Mouse (Mus musculus): Measurements from ENCODE around the gene Psap. TPM values are rescaled to one million over a fixed set of nuclear protein-coding genes. Genes with fewer than 3 reads are reported as not detected.
"Not testable (repeated sequence)": the region's sequence is repeated elsewhere in the genome, so short reads cannot be mapped to it uniquely, and the experiment has no call there.

Gene Psap
- polyA plus RNA-seq, 1 experiment from 2014 or later, result 226 TPM

DNA sequence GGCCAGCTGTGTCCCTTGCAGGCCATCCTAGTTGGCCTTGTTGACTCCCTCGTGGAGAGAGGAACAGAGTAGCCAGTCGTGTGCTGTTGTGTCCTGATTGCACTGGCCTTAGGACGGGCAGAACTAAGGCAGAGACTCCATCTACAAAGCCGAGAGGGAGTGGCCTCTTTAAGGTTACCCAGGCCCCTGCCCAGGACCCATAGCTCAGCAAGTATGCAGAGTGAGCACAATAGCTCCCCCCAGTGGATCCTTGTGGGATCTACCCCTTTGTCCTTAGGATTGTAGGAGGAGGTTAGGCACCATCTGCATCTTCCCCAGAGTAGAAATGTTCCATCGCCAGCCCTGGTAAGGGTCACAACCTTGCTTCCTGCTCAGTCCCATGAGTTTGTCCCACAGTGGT, 30.9 kb upstream of the Psap start:
- no peak overlapping the region for H3K4me2 ChIP-seq
- H3K27me3 ChIP-seq, result no peaks in the 10 kb centered on the region
- no peak overlapping the region for H3K9ac ChIP-seq
- no peaks in the 10 kb centered on the region for H3K9me3 ChIP-seq
- H3K4me3 ChIP-seq, result no peak overlapping the region
- no peaks in the 10 kb centered on the region for H3K36me3 ChIP-seq
- ATAC-seq (ENCODE audit: insufficient number of reproducible peaks, low FRiP score, low TSS enrichment, low read depth), result no peak
- no peak overlapping the region for H3K27ac ChIP-seq
- 39% methylated on average over 5 of the region's 5 CpGs for WGBS
- H3K4me1 ChIP-seq, result 0 out of 2 replicates have a peak, but pooled peaks cover 2% of the 10 kb centered on the region

DNA sequence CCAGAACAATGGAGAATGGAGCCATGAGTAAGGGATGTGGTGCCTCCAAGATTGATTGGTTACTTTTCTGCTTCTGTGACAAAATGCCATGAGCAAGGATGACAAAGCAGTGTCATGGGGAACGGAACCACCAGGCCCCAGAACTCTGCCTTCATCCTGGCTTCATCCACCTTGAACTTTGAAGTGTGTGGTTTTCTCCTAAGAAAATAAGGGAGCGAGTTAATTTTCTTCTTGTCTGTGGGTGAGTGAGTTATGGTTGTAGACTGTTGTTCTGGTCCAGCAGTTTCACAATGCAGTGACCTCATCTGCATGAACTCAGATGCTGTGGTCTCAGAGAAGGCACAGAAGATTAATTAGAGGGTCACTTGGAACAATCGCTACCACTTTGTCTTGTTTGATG, 29.1 kb upstream of the Psap start:
- H3K4me3 ChIP-seq; H3K27ac ChIP-seq; H3K36me3 ChIP-seq; H3K9ac ChIP-seq; H3K4me1 ChIP-seq; H3K9me3 ChIP-seq; H3K27me3 ChIP-seq; ATAC-seq (ENCODE audit: insufficient number of reproducible peaks, low FRiP score, low TSS enrichment, low read depth); H3K4me2 ChIP-seq: not testable (repeated sequence)
- WGBS, result 77% methylated on average over 3 of the region's 3 CpGs

DNA sequence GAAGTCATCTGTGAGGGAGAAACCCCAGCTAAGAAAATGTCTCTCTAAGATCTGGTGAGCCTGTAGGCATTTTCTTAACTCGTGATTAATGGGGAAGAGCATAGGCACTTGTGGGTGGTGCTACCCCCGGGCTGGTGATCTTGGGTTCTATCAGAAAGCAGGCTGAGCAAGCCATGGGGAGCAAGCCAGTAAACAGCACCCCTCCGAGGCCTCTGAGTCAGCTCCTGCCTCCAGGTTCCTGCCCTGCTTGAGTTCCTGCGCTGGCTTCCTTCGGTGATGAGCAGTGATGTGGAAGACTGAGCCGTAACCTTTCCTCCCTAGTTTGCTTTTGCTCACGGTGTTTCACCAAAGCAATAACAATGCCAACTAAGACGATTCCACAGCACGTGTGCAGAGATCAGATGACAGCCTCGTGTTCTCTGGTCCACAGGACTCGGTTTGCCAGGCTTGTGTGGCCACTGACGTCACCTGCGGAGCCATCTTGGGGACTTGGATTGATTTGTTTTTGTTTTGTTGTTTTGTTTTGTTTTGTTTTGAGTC, 26.9 kb upstream of the Psap start:
- 79% methylated on average over 13 of the region's 13 CpGs for WGBS
- no peaks in the 10 kb centered on the region for H3K36me3 ChIP-seq
- no peaks in the 10 kb centered on the region for H3K9me3 ChIP-seq
- H3K4me1 ChIP-seq, result 0 out of 2 replicates have a peak, but pooled peaks cover 3% of the 10 kb centered on the region
- no peak overlapping the region for H3K4me2 ChIP-seq
- no peak for ATAC-seq (ENCODE audit: insufficient number of reproducible peaks, low FRiP score, low TSS enrichment, low read depth)
- H3K27me3 ChIP-seq, result no peaks in the 10 kb centered on the region
- H3K27ac ChIP-seq, result no peak overlapping the region
- no peak overlapping the region for H3K4me3 ChIP-seq
- no peak overlapping the region for H3K9ac ChIP-seq

DNA sequence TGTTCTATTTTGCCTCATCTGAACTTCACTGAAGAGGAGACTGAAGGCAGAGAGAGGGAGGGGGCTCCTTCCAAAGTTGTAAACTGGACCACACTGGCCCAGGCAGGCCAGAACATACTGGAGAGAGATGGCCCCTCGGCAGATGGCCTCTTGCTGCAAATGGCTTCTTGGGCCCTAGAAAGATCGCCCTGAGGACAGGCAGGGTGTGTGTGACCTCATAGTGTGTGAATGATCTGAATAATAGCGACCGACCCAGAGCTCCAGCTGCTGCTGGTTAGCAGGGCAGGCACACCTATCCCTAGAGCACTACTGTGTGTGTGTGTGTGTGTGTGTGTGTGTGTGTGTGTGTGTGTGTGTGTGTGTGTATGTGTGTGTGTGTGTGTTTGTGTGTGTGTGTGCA, 25.2 kb upstream of the Psap start:
- WGBS, result 63% methylated on average over 4 of the region's 4 CpGs
- 0 out of 2 replicates have a peak, but pooled peaks cover 3% of the 10 kb centered on the region for H3K4me1 ChIP-seq

DNA sequence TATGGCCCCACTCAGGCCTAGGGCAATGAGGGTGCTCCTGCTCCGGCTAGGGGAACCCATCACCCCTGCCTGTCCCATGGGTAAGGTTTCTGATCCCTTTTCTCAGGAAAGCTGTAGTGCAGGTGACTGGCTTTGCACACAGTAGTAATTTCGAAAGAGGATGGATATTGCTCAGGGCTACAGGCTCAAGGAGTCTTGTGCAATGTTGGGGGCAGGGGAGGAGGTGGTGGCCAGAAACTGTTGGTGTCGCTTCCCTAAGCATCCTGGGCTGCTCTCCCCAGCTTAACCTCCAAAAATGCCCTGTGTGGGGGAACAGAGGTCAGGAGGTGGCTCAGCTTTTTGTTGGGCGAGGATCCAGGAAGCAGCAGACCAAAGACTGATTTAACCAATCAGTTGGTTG, 24.8 kb upstream of the Psap start:
- WGBS, result 72% methylated on average over 4 of the region's 4 CpGs
- Histone ChIP-seq H3K9me3 (no peaks in the 10 kb centered on the region), H3K9ac (no peak overlapping the region), H3K4me2 (no peak overlapping the region), H3K27me3 (no peaks in the 10 kb centered on the region), H3K36me3 (no peaks in the 10 kb centered on the region), H3K4me3 (no peak overlapping the region), H3K4me1 (0 out of 2 replicates have a peak, but pooled peaks cover 3% of the 10 kb centered on the region), H3K27ac (no peak overlapping the region)
- no peak for ATAC-seq (ENCODE audit: insufficient number of reproducible peaks, low FRiP score, low TSS enrichment, low read depth)

More for the DNA sequence above, 25.2 kb upstream of the Psap start:
- no peak for ATAC-seq (ENCODE audit: insufficient number of reproducible peaks, low FRiP score, low TSS enrichment, low read depth)
- no peak overlapping the region for H3K4me2 ChIP-seq
- H3K36me3 ChIP-seq, result no peaks in the 10 kb centered on the region
- H3K9me3 ChIP-seq, result no peaks in the 10 kb centered on the region
- no peak overlapping the region for H3K9ac ChIP-seq
- H3K27me3 ChIP-seq, result no peaks in the 10 kb centered on the region
- no peak overlapping the region for H3K4me3 ChIP-seq
- no peak overlapping the region for H3K27ac ChIP-seq

DNA sequence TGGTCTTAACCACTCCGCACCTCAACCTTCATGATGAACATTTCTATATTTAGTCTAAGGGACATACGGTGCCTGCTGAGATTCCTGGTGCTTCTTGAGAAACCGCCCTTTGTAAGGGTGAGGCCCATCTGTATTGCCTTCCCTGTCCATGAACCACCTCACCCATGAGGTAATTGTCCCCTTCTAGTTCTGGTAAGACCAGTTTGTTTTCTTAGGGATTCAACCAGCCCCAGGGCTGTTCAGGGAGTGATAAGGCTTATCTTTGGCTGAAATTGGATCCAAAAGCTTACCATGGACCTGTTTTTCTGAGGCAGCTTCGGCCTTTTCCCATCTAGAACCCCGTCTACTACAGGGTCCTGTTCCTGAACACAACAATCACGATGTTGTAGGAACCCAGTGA, 21.3 kb upstream of the Psap start:
- 0 out of 2 replicates have a peak, but pooled peaks cover 3% of the 10 kb centered on the region for H3K4me1 ChIP-seq
- no peaks in the 10 kb centered on the region for H3K9me3 ChIP-seq
- H3K4me3 ChIP-seq, result no peak overlapping the region
- H3K27me3 ChIP-seq, result no peaks in the 10 kb centered on the region
- no peaks in the 10 kb centered on the region for H3K36me3 ChIP-seq
- H3K4me2 ChIP-seq, result no peak overlapping the region
- H3K27ac ChIP-seq, result no peak overlapping the region
- WGBS, result 71% methylated on average over 6 of the region's 6 CpGs
- no peak for ATAC-seq (ENCODE audit: insufficient number of reproducible peaks, low FRiP score, low TSS enrichment, low read depth)
- H3K9ac ChIP-seq, result no peak overlapping the region

DNA sequence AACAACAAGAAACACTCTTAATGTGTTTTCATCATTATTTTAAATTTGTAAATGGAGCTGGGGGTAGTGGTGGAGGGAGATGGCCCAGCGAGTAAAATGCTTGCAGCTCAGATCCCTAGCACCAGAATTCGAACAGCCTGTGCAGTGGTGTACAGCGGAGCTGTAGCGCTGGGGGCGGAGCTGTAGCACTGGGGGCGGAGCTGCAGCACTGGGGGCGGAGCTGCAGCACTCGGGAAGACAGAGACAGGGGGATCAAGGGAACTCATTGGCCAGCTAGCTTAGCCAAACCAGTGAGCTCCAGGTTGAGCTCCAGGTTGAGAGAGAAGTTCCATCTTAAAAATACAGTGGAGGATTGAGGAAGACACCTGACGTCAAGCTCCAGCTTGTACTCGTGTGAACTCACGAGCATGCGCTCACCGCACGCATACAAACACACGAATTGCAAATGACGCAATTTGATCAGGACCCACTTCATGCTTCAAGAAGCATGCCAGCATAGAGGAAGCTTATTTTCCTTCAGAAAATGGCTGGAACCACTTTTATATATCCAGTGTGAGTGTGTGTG, 20.1 kb upstream of the Psap start:
- Histone ChIP-seq H3K4me1 (0 out of 2 replicates have a peak, but pooled peaks cover 4% of the 10 kb centered on the region), H3K27ac (no peak overlapping the region), H3K9me3 (no peaks in the 10 kb centered on the region), H3K4me3 (no peak overlapping the region), H3K4me2 (no peak overlapping the region), H3K36me3 (no peaks in the 10 kb centered on the region), H3K27me3 (no peaks in the 10 kb centered on the region), H3K9ac (no peak overlapping the region)
- ATAC-seq (ENCODE audit: insufficient number of reproducible peaks, low FRiP score, low TSS enrichment, low read depth), result no peak
- 59% methylated on average over 16 of the region's 16 CpGs for WGBS

DNA sequence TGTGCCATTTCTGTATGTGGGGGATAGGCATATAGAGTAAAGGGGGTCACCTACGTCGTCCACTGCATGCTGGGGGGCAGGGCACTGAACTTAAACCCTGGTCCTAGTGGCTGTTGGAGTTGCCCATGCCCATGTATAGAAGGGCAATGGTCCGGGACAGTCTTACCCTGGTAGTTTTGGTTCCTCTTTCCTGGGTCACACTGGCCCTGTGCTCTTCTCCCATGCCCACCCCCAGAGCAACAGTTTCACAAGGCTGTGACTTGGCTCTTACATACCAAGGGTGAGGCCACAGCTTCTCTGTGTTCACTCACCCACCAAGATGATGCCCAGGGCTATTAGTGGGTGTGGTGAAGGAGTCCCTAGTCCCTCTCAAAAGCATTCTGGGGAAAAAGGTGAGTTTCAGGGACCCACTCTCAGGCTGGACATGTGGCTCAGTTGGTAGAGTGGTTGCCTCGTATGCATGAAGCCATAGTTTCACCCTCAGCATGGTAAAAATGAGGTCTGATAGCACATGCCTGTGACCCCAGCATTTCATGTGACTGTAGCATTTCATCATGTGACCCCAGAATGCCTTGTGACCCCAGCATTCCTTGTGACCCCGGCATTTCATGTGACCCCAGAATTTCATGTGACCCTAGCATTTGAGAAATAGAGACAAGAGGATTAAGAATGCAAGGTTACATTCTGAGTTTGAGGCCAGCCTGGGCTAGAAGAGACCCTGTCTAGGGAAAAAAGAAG, 16.7 kb upstream of the Psap start:
- Histone ChIP-seq H3K9me3 (no peaks in the 10 kb centered on the region), H3K4me1 (0 out of 2 replicates have a peak, but pooled peaks cover 5% of the 10 kb centered on the region), H3K27ac (no peak overlapping the region), H3K9ac (no peak overlapping the region), H3K4me3 (no peak overlapping the region), H3K36me3 (no peaks in the 10 kb centered on the region), H3K4me2 (no peak overlapping the region), H3K27me3 (no peaks in the 10 kb centered on the region)
- ATAC-seq (ENCODE audit: insufficient number of reproducible peaks, low FRiP score, low TSS enrichment, low read depth), result no peak
- WGBS, result 84% methylated on average over 5 of the region's 5 CpGs

DNA sequence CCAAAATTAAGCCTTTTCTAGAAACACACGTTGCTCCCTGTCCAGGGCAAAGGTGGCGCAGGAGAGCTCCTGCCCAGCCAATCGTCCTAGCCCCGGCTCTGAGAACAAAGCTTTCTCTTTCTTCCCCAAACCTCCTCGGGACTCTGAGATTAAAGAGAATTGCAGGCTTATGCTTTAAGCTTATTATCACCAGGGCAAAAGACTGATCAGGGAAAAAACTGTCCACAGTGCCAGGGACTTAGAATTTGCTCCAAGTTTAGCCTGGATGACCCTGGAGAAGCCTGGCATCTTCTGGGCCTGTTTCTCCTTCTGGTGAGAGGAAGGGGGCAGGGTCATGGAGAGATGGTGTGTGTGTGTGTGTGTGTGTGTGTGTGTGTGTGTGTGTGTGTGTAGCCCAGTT, 15.9 kb upstream of the Psap start:
- H3K4me2 ChIP-seq, result no peak overlapping the region
- H3K4me3 ChIP-seq, result no peak overlapping the region
- WGBS, result 44% methylated on average over 5 of the region's 5 CpGs
- H3K27ac ChIP-seq, result no peak overlapping the region
- 0 out of 2 replicates have a peak, but pooled peaks cover 5% of the 10 kb centered on the region for H3K4me1 ChIP-seq
- no peak overlapping the region for H3K9ac ChIP-seq
- H3K27me3 ChIP-seq, result no peaks in the 10 kb centered on the region
- ATAC-seq (ENCODE audit: insufficient number of reproducible peaks, low FRiP score, low TSS enrichment, low read depth), result no peak
- no peaks in the 10 kb centered on the region for H3K9me3 ChIP-seq
- H3K36me3 ChIP-seq, result no peaks in the 10 kb centered on the region

DNA sequence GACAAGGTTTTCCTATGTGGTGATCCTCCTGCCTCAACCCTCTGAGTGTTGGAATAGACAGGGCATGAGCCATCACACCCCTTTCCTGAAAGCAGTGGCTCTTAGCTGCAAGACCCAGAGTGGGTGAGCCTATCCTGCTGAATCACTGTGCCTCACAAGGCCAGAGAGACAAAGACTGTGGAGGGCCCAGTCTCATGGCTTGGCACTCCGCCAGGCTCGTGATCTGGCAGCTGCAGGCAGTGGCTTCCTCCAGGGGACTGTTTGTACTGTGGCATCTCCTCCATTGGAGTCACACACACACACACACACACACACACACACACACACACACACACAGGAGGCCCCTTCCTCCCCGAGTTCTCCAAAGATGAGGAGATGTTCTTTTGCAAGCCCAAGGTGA, 15.0 kb upstream of the Psap start:
- no peak overlapping the region for H3K4me3 ChIP-seq
- H3K9me3 ChIP-seq, result no peaks in the 10 kb centered on the region
- H3K36me3 ChIP-seq, result no peaks in the 10 kb centered on the region
- H3K4me1 ChIP-seq, result 0 out of 2 replicates have a peak, but pooled peaks cover 5% of the 10 kb centered on the region
- ATAC-seq (ENCODE audit: insufficient number of reproducible peaks, low FRiP score, low TSS enrichment, low read depth), result 0 out of 2 replicates have a peak, but pooled peaks have one; percentile 45
- H3K27ac ChIP-seq, result no peak overlapping the region
- no peak overlapping the region for H3K4me2 ChIP-seq
- no peaks in the 10 kb centered on the region for H3K27me3 ChIP-seq
- 16% methylated on average over 3 of the region's 3 CpGs for WGBS
- H3K9ac ChIP-seq, result no peak overlapping the region

DNA sequence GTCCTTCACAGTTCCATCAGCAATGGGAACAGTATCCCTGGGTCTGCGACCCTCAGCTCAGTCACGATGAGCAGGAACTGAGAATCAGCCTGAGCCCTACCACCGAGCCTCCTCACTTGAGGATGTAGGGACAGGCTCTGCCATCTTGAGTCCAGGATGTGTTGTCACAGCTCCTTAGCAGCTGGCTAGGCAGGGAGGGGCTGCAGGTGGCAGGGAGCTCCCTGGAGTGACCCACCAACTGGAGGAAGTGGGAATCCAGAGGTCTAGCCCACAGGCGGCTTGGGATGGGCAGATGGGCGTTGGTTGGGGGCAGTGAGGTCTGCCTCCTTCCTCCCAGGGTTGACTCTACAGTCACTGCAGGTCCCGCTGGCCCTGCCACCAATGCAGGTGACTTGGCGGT, 14.1 kb upstream of the Psap start:
- Histone ChIP-seq H3K4me1 (0 out of 2 replicates have a peak, but pooled peaks cover 5% of the 10 kb centered on the region), H3K4me2 (no peak overlapping the region), H3K9ac (no peak overlapping the region), H3K9me3 (no peaks in the 10 kb centered on the region), H3K36me3 (no peaks in the 10 kb centered on the region), H3K27ac (no peak overlapping the region), H3K4me3 (no peak overlapping the region), H3K27me3 (no peaks in the 10 kb centered on the region)
- no peak for ATAC-seq (ENCODE audit: insufficient number of reproducible peaks, low FRiP score, low TSS enrichment, low read depth)
- WGBS, result 80% methylated on average over 7 of the region's 7 CpGs

DNA sequence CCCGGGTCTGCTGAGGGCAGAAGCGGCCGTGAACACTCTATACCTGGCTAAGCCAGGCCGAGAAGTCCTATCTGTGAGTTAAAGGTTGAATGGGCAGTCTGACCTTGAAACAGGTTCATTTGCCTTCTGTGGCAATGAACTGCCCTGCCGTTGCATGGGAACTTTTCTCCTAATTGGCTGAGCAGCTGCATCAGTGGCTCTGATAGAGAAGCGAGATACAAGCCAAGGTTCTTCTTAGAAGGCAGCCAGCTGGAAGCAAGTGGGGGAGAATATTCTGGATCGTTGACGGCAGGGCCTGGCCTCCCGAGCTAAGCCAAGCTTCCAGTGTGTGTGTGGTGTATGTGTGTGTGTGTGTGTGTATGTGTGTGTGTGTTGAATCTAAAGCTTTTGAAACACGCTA, 12.2 kb upstream of the Psap start:
- Histone ChIP-seq H3K9me3 (no peaks in the 10 kb centered on the region), H3K4me1 (0 out of 2 replicates have a peak, but pooled peaks cover 5% of the 10 kb centered on the region), H3K4me2 (no peak overlapping the region), H3K27me3 (no peaks in the 10 kb centered on the region), H3K36me3 (no peaks in the 10 kb centered on the region), H3K4me3 (no peak overlapping the region), H3K27ac (no peak overlapping the region), H3K9ac (no peak overlapping the region)
- 72% methylated on average over 10 of the region's 10 CpGs for WGBS
- no peak for ATAC-seq (ENCODE audit: insufficient number of reproducible peaks, low FRiP score, low TSS enrichment, low read depth)

All from limb, embryonic 15.5 days (tissue).